Mouse (Mus musculus): Measurements from ENCODE around the gene Ywhaq. TPM values are rescaled to one million over a fixed set of nuclear protein-coding genes. Genes with fewer than 3 reads are reported as not detected.

The Ywhaq gene
- polyA plus RNA-seq (2015; fragmentation: Nextera tagmentation; extraction: Ambion mirVana) = 619 and 660 TPM in 2 replicates

DNA sequence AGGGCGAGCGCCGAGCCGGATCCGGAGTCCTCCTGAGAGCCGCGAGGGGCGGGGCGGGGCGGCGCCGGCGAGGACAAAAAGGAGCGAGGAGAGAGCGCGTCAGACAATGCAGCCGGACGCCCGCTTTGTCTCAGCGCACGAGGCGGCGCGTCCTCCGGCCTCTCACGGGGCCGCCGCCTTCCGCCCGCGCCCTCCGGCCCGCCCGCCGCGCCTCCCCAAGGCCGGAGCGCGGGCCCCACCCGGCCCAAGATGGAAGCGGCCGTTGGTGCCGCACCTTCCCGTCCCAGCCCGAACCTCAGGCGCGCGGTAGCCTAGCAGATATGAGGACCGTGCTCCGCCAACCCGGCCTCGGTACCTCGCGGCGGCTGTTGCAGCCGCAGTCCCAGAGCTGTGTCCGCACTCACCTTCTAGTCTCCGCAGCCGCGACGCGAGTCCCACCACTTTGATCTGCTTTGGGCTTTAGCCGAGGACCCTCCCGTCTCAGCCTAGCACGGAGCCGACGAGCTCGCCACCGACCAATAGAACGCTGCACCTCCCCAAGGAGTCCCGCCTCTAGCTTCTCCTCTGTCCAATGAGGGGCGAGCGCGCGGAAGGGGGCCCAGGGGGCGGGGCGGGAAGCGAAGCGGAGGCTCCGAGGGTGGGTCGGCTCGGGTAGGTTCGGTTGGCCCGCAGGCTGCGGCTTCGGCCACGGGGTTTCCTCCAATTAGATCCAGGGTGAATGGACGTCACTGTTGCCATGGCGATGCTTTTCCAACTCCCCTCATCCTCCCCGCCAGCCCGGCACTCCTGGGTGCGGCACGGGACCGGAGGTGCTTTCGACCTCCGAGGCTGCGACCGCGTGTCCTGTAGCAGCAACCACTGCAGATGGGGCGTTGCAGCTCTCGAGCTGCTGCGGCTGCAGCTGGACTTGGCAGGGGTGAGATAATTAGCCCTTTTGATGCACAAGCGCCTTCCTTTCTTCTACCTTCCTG is at the start of gene Ywhaq:
Ywhaq (minus strand) TSS at position 538 of the 971 bp plus-strand sequence.
- Histone ChIP-seq H3K27ac (ENCODE audit: low read length) (peak within 1 kb of the TSS; percentile 100), H3K9me3 (ENCODE audit: control insufficient read depth, low read length) (no peaks in the 10 kb centered on the region), H3K27me3 (ENCODE audit: control insufficient read depth, insufficient read depth, low read depth, low read length) (no peaks in the 10 kb centered on the region), H3K9ac (ENCODE audit: low read length) (peak within 1 kb of the TSS; percentile 97), H3K36me3 (ENCODE audit: control insufficient read depth, insufficient read depth, low read length) (peaks cover 14% of the 10 kb centered on the region), H3K4me1 (replicated peaks; ENCODE audit: control insufficient read depth, insufficient read depth, low read length) (peaks cover 7% of the 10 kb centered on the region), H3K4me3 (ENCODE audit: low read length) (peak within 1 kb of the TSS; percentile 91), H3K4me2 (ENCODE audit: low read depth, low read length) (peak within 1 kb of the TSS; percentile 83)
- under 1% methylated on average over 80 of the region's 103 CpGs for WGBS
- peak; percentile 99 for ATAC-seq (ENCODE audit: low read depth)

DNA sequence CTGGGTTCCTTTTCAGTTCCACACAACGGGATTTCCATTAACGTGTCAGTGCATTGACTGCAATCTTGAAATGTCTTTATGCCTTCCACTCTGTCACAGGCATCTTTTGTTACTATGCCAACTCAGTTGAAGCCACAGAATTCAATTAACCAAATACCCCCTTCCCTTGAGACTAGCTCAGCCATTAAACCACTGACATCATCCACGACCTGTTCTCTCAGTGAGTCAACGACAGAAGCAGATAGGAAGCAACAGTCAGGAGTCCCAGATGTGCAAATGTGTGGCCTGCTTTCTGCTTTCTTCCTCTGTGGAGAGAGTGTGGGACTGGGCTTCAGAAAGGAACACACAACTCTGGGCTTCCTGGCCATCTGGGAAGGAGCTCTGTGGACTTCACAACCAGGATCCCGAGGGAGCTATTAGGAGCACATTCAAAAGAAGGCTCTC is 46.0 kb upstream of the Ywhaq start:
- H3K9ac ChIP-seq (ENCODE audit: low read length) = no peak overlapping the region
- no peak overlapping the region for H3K27ac ChIP-seq (ENCODE audit: low read length)
- H3K4me1 ChIP-seq (replicated peaks; ENCODE audit: control insufficient read depth, insufficient read depth, low read length) = no peaks in the 10 kb centered on the region
- H3K36me3 ChIP-seq (ENCODE audit: control insufficient read depth, insufficient read depth, low read length) = no peaks in the 10 kb centered on the region
- ATAC-seq (ENCODE audit: low read depth) = no peak
- H3K4me2 ChIP-seq (ENCODE audit: low read depth, low read length) = no peak overlapping the region
- 57% methylated on average over 5 of the region's 5 CpGs for WGBS
- H3K27me3 ChIP-seq (ENCODE audit: control insufficient read depth, insufficient read depth, low read depth, low read length) = no peaks in the 10 kb centered on the region
- no peaks in the 10 kb centered on the region for H3K9me3 ChIP-seq (ENCODE audit: control insufficient read depth, low read length)
- no peak overlapping the region for H3K4me3 ChIP-seq (ENCODE audit: low read length)

DNA sequence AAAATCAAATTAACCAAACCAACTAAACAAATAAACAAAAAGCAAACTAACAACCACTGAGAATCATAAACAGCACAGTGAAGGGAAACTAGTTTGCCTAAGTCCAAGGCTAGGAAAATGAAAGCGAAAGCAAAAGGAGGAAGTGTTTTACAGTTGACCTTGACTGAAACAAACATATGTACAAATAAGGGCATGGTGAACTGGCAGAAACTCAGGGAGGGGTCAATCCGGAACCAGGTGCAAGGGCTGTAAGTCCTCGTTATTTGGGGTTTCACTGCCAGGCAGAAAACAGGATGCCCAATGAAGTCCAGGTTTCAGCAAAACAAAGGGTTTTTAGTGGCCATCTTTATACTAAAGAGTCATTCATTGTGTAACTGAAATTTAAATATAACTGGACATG is 45.2 kb upstream of the Ywhaq start:
- Histone ChIP-seq H3K27ac (ENCODE audit: low read length) (no peak overlapping the region), H3K4me3 (ENCODE audit: low read length) (no peak overlapping the region), H3K36me3 (ENCODE audit: control insufficient read depth, insufficient read depth, low read length) (no peaks in the 10 kb centered on the region), H3K4me2 (ENCODE audit: low read depth, low read length) (no peak overlapping the region), H3K9ac (ENCODE audit: low read length) (no peak overlapping the region), H3K9me3 (ENCODE audit: control insufficient read depth, low read length) (no peaks in the 10 kb centered on the region), H3K27me3 (ENCODE audit: control insufficient read depth, insufficient read depth, low read depth, low read length) (no peaks in the 10 kb centered on the region), H3K4me1 (replicated peaks; ENCODE audit: control insufficient read depth, insufficient read depth, low read length) (no peaks in the 10 kb centered on the region)
- whole genome bisulfite sequencing = 72% methylated on average over 3 of the region's 3 CpGs
- ATAC-seq (ENCODE audit: low read depth) = no peak

DNA sequence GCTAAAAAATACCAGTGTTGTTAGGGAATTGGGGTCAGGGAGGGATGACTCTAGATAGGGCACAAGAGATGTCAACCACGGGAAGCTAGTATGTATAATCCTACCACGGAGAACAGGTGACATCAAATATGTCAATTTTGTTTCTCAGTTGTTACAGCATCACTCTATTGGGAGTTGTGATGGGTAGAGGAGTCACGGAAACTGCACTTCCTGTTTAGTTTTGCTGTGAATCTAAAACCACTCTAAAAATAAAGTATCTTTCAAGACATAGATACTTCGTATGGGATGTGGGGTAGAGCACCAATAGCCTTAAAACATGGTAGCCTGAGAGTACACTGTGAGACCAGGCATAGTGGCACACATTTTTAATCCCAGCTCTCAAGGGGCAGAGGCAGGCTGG is 42.2 kb upstream of the Ywhaq start:
- 69% methylated on average over 4 of the region's 4 CpGs for WGBS
- no peaks in the 10 kb centered on the region for H3K27me3 ChIP-seq (ENCODE audit: control insufficient read depth, insufficient read depth, low read depth, low read length)
- ATAC-seq (ENCODE audit: low read depth) = no peak
- H3K4me2 ChIP-seq (ENCODE audit: low read depth, low read length) = no peak overlapping the region
- H3K9me3 ChIP-seq (ENCODE audit: control insufficient read depth, low read length) = no peaks in the 10 kb centered on the region
- no peak overlapping the region for H3K4me3 ChIP-seq (ENCODE audit: low read length)
- no peaks in the 10 kb centered on the region for H3K36me3 ChIP-seq (ENCODE audit: control insufficient read depth, insufficient read depth, low read length)
- no peaks in the 10 kb centered on the region for H3K4me1 ChIP-seq (replicated peaks; ENCODE audit: control insufficient read depth, insufficient read depth, low read length)
- no peak overlapping the region for H3K27ac ChIP-seq (ENCODE audit: low read length)
- no peak overlapping the region for H3K9ac ChIP-seq (ENCODE audit: low read length)

DNA sequence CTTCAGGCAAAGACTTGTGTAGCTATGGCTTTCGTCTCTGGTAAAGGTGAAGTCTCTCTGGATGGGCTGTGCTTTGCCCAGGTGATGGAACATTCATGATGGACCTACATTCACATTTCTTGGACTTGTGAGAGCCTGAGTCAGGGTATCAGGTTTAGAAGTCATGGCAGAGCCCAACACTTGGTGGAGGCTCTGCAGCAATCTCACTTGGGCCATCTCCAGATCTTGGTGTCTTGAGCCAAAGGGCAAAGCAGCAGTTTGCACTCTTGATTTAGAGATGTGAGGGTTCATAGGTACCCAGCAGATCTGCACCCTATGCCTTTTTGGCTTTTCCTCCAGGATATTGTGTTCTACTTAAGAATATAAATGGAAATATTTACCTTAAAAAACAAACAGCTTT is 38.6 kb upstream of the Ywhaq start:
- no peak for ATAC-seq (ENCODE audit: low read depth)
- Histone ChIP-seq H3K36me3 (ENCODE audit: control insufficient read depth, insufficient read depth, low read length) (no peaks in the 10 kb centered on the region), H3K4me3 (ENCODE audit: low read length) (no peak overlapping the region), H3K4me1 (replicated peaks; ENCODE audit: control insufficient read depth, insufficient read depth, low read length) (no peaks in the 10 kb centered on the region), H3K27ac (ENCODE audit: low read length) (no peak overlapping the region), H3K4me2 (ENCODE audit: low read depth, low read length) (no peak overlapping the region), H3K9me3 (ENCODE audit: control insufficient read depth, low read length) (no peaks in the 10 kb centered on the region), H3K9ac (ENCODE audit: low read length) (no peak overlapping the region), H3K27me3 (ENCODE audit: control insufficient read depth, insufficient read depth, low read depth, low read length) (no peaks in the 10 kb centered on the region)
- WGBS = 91% methylated on average over 1 of the region's 1 CpGs

DNA sequence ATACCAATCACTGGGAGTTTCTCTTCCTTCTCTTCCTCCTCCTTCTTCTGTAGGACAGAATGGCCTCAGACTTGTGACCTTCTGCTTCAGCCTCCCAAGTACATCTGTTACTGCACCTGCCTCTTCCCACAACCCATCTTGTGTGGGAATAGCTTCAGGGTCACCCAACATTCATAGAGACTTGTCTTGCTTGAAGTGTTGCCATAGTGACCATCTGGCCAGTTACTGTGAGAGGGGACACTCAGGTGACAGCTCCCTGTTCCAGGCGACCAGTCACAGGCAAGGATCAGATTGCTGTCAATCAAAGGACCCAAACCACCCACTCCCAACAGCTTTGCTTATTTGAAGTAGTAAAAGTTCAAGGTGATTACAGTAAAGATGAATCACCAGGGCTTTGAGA is 34.3 kb upstream of the Ywhaq start:
- ATAC-seq (ENCODE audit: low read depth) = no peak
- no peaks in the 10 kb centered on the region for H3K27me3 ChIP-seq (ENCODE audit: control insufficient read depth, insufficient read depth, low read depth, low read length)

DNA sequence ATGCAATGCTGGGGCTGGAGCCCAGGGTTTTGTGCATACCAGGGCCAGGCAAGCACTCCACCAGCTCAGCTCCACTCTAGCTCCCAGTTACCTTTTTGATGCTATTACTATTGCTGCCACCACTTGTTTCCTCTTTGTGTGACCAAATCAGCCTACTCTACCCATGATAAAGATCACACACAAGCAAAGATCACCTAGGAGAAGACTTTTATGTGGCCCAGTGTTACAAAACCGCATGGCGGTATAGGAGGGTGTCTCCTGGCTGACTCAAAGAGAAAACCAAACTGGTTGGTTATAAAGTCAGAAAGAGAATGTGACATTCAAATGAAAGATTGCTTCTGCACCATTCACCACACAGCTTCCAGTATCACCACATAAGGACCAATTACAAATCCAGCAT is 33.9 kb upstream of the Ywhaq start:
- ATAC-seq (ENCODE audit: low read depth) = no peak
- Histone ChIP-seq H3K4me2 (ENCODE audit: low read depth, low read length) (no peak overlapping the region), H3K4me3 (ENCODE audit: low read length) (no peak overlapping the region), H3K27me3 (ENCODE audit: control insufficient read depth, insufficient read depth, low read depth, low read length) (no peaks in the 10 kb centered on the region), H3K9me3 (ENCODE audit: control insufficient read depth, low read length) (no peaks in the 10 kb centered on the region), H3K36me3 (ENCODE audit: control insufficient read depth, insufficient read depth, low read length) (no peaks in the 10 kb centered on the region), H3K4me1 (replicated peaks; ENCODE audit: control insufficient read depth, insufficient read depth, low read length) (no peaks in the 10 kb centered on the region), H3K9ac (ENCODE audit: low read length) (no peak overlapping the region), H3K27ac (ENCODE audit: low read length) (no peak overlapping the region)
- 91% methylated on average over 2 of the region's 2 CpGs for WGBS

More for the DNA sequence above, 34.3 kb upstream of the Ywhaq start:
- Histone ChIP-seq H3K4me2 (ENCODE audit: low read depth, low read length) (no peak overlapping the region), H3K27ac (ENCODE audit: low read length) (no peak overlapping the region), H3K9me3 (ENCODE audit: control insufficient read depth, low read length) (no peaks in the 10 kb centered on the region), H3K4me3 (ENCODE audit: low read length) (no peak overlapping the region), H3K36me3 (ENCODE audit: control insufficient read depth, insufficient read depth, low read length) (no peaks in the 10 kb centered on the region), H3K9ac (ENCODE audit: low read length) (no peak overlapping the region), H3K4me1 (replicated peaks; ENCODE audit: control insufficient read depth, insufficient read depth, low read length) (no peaks in the 10 kb centered on the region)
- WGBS = 16% methylated on average over 1 of the region's 1 CpGs

DNA sequence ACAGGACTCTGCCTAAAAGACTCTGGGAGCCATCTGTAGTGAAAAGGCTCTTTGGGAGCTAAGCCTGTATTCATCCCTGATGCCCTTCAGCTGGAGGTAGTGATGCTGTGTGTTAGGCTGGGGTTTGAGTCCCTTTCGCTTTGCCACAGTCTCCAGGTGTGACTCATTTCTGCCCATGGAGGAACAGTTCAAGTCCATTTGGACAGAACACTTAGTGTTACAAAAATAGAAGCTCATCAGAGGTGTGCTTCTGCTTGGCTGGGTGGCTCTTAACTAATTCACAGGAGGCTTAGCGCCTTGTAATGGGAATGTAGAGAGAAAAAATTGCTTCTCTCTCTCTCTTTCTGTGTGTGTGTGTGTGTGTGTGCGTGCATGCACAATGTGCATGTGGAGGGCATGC is 26.3 kb upstream of the Ywhaq start:
- ATAC-seq (ENCODE audit: low read depth) = no peak
- no peaks in the 10 kb centered on the region for H3K9me3 ChIP-seq (ENCODE audit: control insufficient read depth, low read length)
- WGBS = 92% methylated on average over 3 of the region's 3 CpGs

DNA sequence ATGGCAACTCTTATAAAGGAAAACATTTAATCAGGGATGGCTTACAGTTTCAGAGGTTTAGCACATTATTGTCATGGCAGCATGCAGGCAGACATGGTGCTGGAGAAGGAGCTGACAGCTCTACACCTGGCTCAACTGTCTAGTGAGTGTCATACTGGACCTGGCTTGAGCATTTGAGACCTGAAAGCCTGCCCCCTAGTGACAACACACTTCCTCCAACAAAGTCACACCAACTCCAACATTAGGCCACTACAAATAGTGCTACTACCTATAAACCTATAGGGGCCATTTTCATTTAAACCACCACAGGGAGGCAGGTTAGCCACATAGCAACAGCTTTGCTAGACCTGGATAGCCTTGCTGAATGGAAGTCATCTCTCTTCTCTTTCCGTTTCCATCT is 24.4 kb upstream of the Ywhaq start:
- H3K36me3 ChIP-seq (ENCODE audit: control insufficient read depth, insufficient read depth, low read length) = no peaks in the 10 kb centered on the region
- H3K27me3 ChIP-seq (ENCODE audit: control insufficient read depth, insufficient read depth, low read depth, low read length) = no peaks in the 10 kb centered on the region
- no peak overlapping the region for H3K9ac ChIP-seq (ENCODE audit: low read length)
- no peaks in the 10 kb centered on the region for H3K4me1 ChIP-seq (replicated peaks; ENCODE audit: control insufficient read depth, insufficient read depth, low read length)
- H3K4me2 ChIP-seq (ENCODE audit: low read depth, low read length) = no peak overlapping the region
- 95% methylated on average over 1 of the region's 1 CpGs for WGBS
- H3K27ac ChIP-seq (ENCODE audit: low read length) = no peak overlapping the region
- no peak for ATAC-seq (ENCODE audit: low read depth)
- H3K9me3 ChIP-seq (ENCODE audit: control insufficient read depth, low read length) = no peaks in the 10 kb centered on the region
- no peak overlapping the region for H3K4me3 ChIP-seq (ENCODE audit: low read length)

More for the DNA sequence above, 26.3 kb upstream of the Ywhaq start:
- Histone ChIP-seq H3K4me2 (ENCODE audit: low read depth, low read length) (no peak overlapping the region), H3K27me3 (ENCODE audit: control insufficient read depth, insufficient read depth, low read depth, low read length) (no peaks in the 10 kb centered on the region), H3K36me3 (ENCODE audit: control insufficient read depth, insufficient read depth, low read length) (no peaks in the 10 kb centered on the region), H3K27ac (ENCODE audit: low read length) (no peak overlapping the region), H3K4me1 (replicated peaks; ENCODE audit: control insufficient read depth, insufficient read depth, low read length) (no peaks in the 10 kb centered on the region), H3K4me3 (ENCODE audit: low read length) (no peak overlapping the region), H3K9ac (ENCODE audit: low read length) (no peak overlapping the region)
